Mouse (Mus musculus): ENCODE measurements around the gene Cntnap2.

DNA sequence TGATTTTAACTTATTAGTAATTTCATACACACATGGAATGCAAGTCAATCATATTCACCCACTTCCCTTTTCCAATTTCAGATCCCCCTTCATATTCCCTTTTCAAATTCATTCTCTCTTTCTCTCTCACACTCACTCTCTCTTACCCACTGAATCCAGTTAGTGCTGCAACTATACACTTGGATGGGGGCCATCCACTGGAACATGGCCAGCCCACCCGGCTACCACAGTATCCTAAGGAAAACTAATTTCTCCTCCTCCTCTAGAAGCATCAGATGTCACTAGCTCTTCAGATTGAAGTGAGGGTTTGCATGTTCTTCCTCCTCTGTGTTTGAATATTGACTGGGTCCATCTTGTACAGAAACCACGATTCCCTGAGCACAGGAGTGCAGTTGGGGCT, 1827.1 kb downstream of the Cntnap2 start:
- TF ChIP-seq CTCF (IDR thresholded peaks at IDR 0.05): no peak
- no peak for TF ChIP-seq EP300 (IDR thresholded peaks at IDR 0.05; ENCODE audit: insufficient read depth, low read depth, low read length)

Measured in heart, adult 2 months (tissue).